Mouse (Mus musculus) regulatory T cell (primary cell): Measurements from ENCODE around the gene Palld.

Experiments used
- in situ Hi-C: fragments of 300-600 bp; cut with MboI, MseI; formaldehyde crosslinking; loops from one replicate; pipeline ENCODE4 v1.15.1; 2025; ENCODE audit warnings: high pct_unique_total_duplicates

The Palld gene

GRCm38 (mm10) chr8:61589972-61590391, 312.5 kb downstream of the Palld start:
- in situ Hi-C loops, result no loop called here

- in situ Hi-C loops, result no loop called here
These were observed 314.2 kb downstream of the Palld start for GRCm38 (mm10) chr8:61588336-61588735.

- in situ Hi-C loops, result no loop called here
These were observed 314.8 kb downstream of the Palld start for GRCm38 (mm10) chr8:61587731-61588130.

GRCm38 (mm10) chr8:61586529-61586928, 316.0 kb downstream of the Palld start:
- in situ Hi-C loops, result no loop called here

- in situ Hi-C loops, result no loop called here
These were observed 316.7 kb downstream of the Palld start for GRCm38 (mm10) chr8:61585746-61586145.

- in situ Hi-C loops, result no loop called here
These were observed 317.6 kb downstream of the Palld start for GRCm38 (mm10) chr8:61584714-61585383.

- in situ Hi-C loops, result no loop called here
These were observed 319.9 kb downstream of the Palld start for GRCm38 (mm10) chr8:61582547-61582946.

GRCm38 (mm10) chr8:61581259-61581658, 321.2 kb downstream of the Palld start:
- in situ Hi-C loops, result no loop called here

- in situ Hi-C loops, result no loop called here
These were observed 322.7 kb downstream of the Palld start for GRCm38 (mm10) chr8:61579831-61580230.

GRCm38 (mm10) chr8:61578754-61579153, 323.7 kb downstream of the Palld start:
- in situ Hi-C loops, result no loop called here

GRCm38 (mm10) chr8:61575096-61575653, 327.3 kb downstream of the Palld start:
- in situ Hi-C loops, result no loop called here

- in situ Hi-C loops, result no loop called here
These were observed 328.0 kb downstream of the Palld start for GRCm38 (mm10) chr8:61574526-61574925.

- in situ Hi-C loops, result no loop called here
These were observed 329.1 kb downstream of the Palld start for GRCm38 (mm10) chr8:61573179-61573937.

- in situ Hi-C loops, result no loop called here
These were observed 329.8 kb downstream of the Palld start for GRCm38 (mm10) chr8:61572697-61573096.

- in situ Hi-C loops, result no loop called here
These were observed 331.9 kb downstream of the Palld start for GRCm38 (mm10) chr8:61570637-61571036.

- in situ Hi-C loops, result no loop called here
These were observed 332.8 kb downstream of the Palld start for GRCm38 (mm10) chr8:61569721-61570120.

- in situ Hi-C loops, result no loop called here
These were observed 333.3 kb downstream of the Palld start for GRCm38 (mm10) chr8:61569211-61569610.

GRCm38 (mm10) chr8:61563378-61563777, 339.1 kb downstream of the Palld start:
- in situ Hi-C loops, result no loop called here

- in situ Hi-C loops, result no loop called here
These were observed 339.9 kb downstream of the Palld start for GRCm38 (mm10) chr8:61562626-61563025.

GRCm38 (mm10) chr8:61561220-61561619, 341.3 kb downstream of the Palld start:
- in situ Hi-C loops, result no loop called here

- in situ Hi-C loops, result no loop called here
These were observed 342.5 kb downstream of the Palld start for GRCm38 (mm10) chr8:61559979-61560378.

GRCm38 (mm10) chr8:61559450-61559849, 343.0 kb downstream of the Palld start:
- in situ Hi-C loops, result no loop called here
